Mouse (Mus musculus) embryonic fibroblast, embryonic 13.5 days (primary cell): ENCODE results near the gene Itga4.

Experiments
- CTCF ChIP-seq: IDR thresholded peaks from 2 replicates; pipeline ENCODE4 v1.5.1; 2011; ENCODE audit warnings: mild to moderate bottlenecking, control low read depth, low read length, moderate library complexity, borderline replicate concordance; ENCODE audit not compliant: insufficient read depth
- POLR2A ChIP-seq: IDR thresholded peaks from 2 replicates; pipeline ENCODE4 v1.6.1; 2011; ENCODE audit warnings: low read depth, mild to moderate bottlenecking, control low read depth, low read length, moderate library complexity

DNA sequence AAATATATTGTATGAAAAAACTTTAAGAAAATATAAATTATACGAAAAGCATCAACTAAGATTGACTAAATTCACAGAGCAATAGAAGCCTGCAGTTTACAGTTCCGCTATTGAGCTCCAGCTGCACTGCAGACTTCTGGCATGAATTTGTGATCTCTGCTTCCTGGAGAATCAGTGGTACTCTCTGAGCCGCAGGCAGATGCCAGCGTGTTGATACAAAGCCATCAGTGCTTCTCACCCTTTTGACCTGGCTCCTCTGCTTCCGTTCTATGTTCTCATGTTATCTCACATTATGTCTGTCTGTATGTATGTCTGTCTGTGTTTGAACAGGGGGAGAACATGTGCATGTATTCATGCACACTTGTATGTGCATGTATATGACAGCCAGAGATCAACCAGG lies 6.9 kb upstream of the Itga4 start:
- TF ChIP-seq POLR2A (no peak), CTCF (no peak)
